Mouse (Mus musculus) heart, adult 11 months (tissue): Measurements from ENCODE around the gene Hormad2.
A peak's percentile ranks its signal among the peaks of the same experiment; 100 is the strongest.

Experiments
- DNase-seq: peaks from one replicate; pipeline ENCODE4 v3.0.0; 2022

The Hormad2 gene

GRCm38 (mm10) chr11:4440978-4441377, at the start of gene Hormad2:
Gene Hormad2, minus strand, starts transcription at chr11:4441105.
- peak; percentile 87 for DNase-seq

- peak; percentile 44 for DNase-seq
These were observed 48.3 kb upstream of the Hormad2 start for GRCm38 (mm10) chr11:4489207-4489606.

GRCm38 (mm10) chr11:4488798-4489197, 47.9 kb upstream of the Hormad2 start:
- DNase-seq, result no peak

- no peak for DNase-seq
These were observed 47.5 kb upstream of the Hormad2 start for GRCm38 (mm10) chr11:4488367-4488766.

GRCm38 (mm10) chr11:4487401-4487965, 46.6 kb upstream of the Hormad2 start:
- DNase-seq, result no peak

- no peak for DNase-seq
These were observed 43.6 kb upstream of the Hormad2 start for GRCm38 (mm10) chr11:4484541-4484940.

- no peak for DNase-seq
These were observed 41.7 kb upstream of the Hormad2 start for GRCm38 (mm10) chr11:4482641-4483040.

- no peak for DNase-seq
These were observed 35.3 kb upstream of the Hormad2 start for GRCm38 (mm10) chr11:4476184-4476697.

- no peak for DNase-seq
These were observed 31.7 kb upstream of the Hormad2 start for GRCm38 (mm10) chr11:4472464-4473179.

GRCm38 (mm10) chr11:4471734-4472133, 30.8 kb upstream of the Hormad2 start:
- DNase-seq, result no peak

- no peak for DNase-seq
These were observed 30.3 kb upstream of the Hormad2 start for GRCm38 (mm10) chr11:4471251-4471650.

- no peak for DNase-seq
These were observed 28.2 kb upstream of the Hormad2 start for GRCm38 (mm10) chr11:4469091-4469490.

GRCm38 (mm10) chr11:4467436-4467835, 26.5 kb upstream of the Hormad2 start:
- DNase-seq, result no peak

GRCm38 (mm10) chr11:4466191-4466590, 25.3 kb upstream of the Hormad2 start:
- no peak for DNase-seq

- no peak for DNase-seq
These were observed 23.7 kb upstream of the Hormad2 start for GRCm38 (mm10) chr11:4464616-4465015.

- DNase-seq, result no peak
These were observed 23.3 kb upstream of the Hormad2 start for GRCm38 (mm10) chr11:4464186-4464585.

- DNase-seq, result peak; percentile 76
These were observed 22.0 kb upstream of the Hormad2 start for GRCm38 (mm10) chr11:4462868-4463267.

- DNase-seq, result peak; percentile 77
These were observed 20.2 kb upstream of the Hormad2 start for GRCm38 (mm10) chr11:4461154-4461553.

GRCm38 (mm10) chr11:4460615-4461014, 19.7 kb upstream of the Hormad2 start:
- peak; percentile 52 for DNase-seq

GRCm38 (mm10) chr11:4454895-4455535, 14.1 kb upstream of the Hormad2 start:
- peak; percentile 71 for DNase-seq

- DNase-seq, result peak; percentile 55
These were observed 11.7 kb upstream of the Hormad2 start for GRCm38 (mm10) chr11:4452467-4453184.

GRCm38 (mm10) chr11:4451116-4451515, 10.2 kb upstream of the Hormad2 start:
- peak; percentile 75 for DNase-seq

GRCm38 (mm10) chr11:4446195-4446868, 5.4 kb upstream of the Hormad2 start:
- peak; percentile 48 for DNase-seq
